Mouse (Mus musculus): ENCODE results near the gene C2cd2.

DNA sequence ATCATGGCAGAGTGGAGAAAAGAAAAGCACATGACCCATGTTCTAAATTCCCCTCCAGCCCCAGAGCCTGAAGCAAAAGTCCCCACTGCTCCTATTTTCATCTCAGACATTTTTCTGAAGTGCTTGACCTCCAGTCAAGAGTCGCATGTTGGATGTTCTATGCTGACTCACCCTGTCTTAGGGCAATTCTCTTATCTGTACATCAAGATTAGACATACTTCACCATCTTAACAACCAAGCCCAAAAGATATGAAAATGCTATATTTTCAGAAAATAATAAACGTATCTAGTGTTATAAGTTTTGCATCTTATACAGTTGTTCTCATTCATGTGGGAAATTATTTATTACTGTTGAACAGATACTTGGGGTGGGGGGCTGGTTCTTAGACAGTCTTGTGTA, 36.6 kb downstream of the C2cd2 start:
- no peak for TF ChIP-seq CTCF (IDR thresholded peaks at IDR 0.05; ENCODE audit: insufficient read depth, low read length)
- TF ChIP-seq POLR2A (IDR thresholded peaks at IDR 0.05; ENCODE audit: borderline replicate concordance, extremely low read depth, low read depth, low read length) = no peak

Data from lung, adult 2 months (tissue).